Mouse (Mus musculus) cerebral cortex, adult 2 months (tissue): Measurements from ENCODE around the gene Fam124b.

ENCODE experiments used
- WGBS: fragments of 180-500 bp; shearing (Covaris S2); methylation state at CpG from one replicate; pipeline ENCODE4 v1.1.7; 2018; 5-methylcytosine and 5-hydroxymethylcytosine counted together

Gene Fam124b

GRCm38 (mm10) chr1:80218268-80218667 lies at the start of gene Fam124b:
TSS of gene Fam124b (minus strand) at chr1:80218473.
- WGBS = 73% methylated on average over 6 of the region's 6 CpGs

GRCm38 (mm10) chr1:80260443-80260842 lies 42.2 kb upstream of the Fam124b start:
- WGBS = 80% methylated on average over 1 of the region's 1 CpGs

GRCm38 (mm10) chr1:80258632-80259031 lies 40.4 kb upstream of the Fam124b start:
- WGBS = 68% methylated on average over 4 of the region's 4 CpGs

- 88% methylated on average over 5 of the region's 5 CpGs for WGBS
Measured at GRCm38 (mm10) chr1:80250247-80250646, 32.0 kb upstream of the Fam124b start.

- WGBS = 65% methylated on average over 3 of the region's 3 CpGs
Measured at GRCm38 (mm10) chr1:80244123-80244522, 25.9 kb upstream of the Fam124b start.

GRCm38 (mm10) chr1:80241579-80241978 lies 23.3 kb upstream of the Fam124b start:
- 98% methylated on average over 6 of the region's 6 CpGs for WGBS

GRCm38 (mm10) chr1:80240017-80240660 lies 21.9 kb upstream of the Fam124b start:
- 55% methylated on average over 12 of the region's 12 CpGs for WGBS

- WGBS = 81% methylated on average over 11 of the region's 11 CpGs
Measured at GRCm38 (mm10) chr1:80239481-80239880, 21.2 kb upstream of the Fam124b start.

- 55% methylated on average over 11 of the region's 11 CpGs for WGBS
Measured at GRCm38 (mm10) chr1:80236951-80237702, 18.9 kb upstream of the Fam124b start.

- WGBS = 8% methylated on average over 1 of the region's 1 CpGs
Measured at GRCm38 (mm10) chr1:80236126-80236525, 17.9 kb upstream of the Fam124b start.

GRCm38 (mm10) chr1:80230612-80231011 lies 12.3 kb upstream of the Fam124b start:
- WGBS = 81% methylated on average over 1 of the region's 1 CpGs

GRCm38 (mm10) chr1:80224839-80225412 lies 6.7 kb upstream of the Fam124b start:
- WGBS = 45% methylated on average over 3 of the region's 3 CpGs

GRCm38 (mm10) chr1:80221151-80221550 lies 2.9 kb upstream of the Fam124b start:
- 50% methylated on average over 4 of the region's 4 CpGs for WGBS

- WGBS = 77% methylated on average over 9 of the region's 9 CpGs
Measured at GRCm38 (mm10) chr1:80213826-80214225, 4.4 kb downstream of the Fam124b start.

GRCm38 (mm10) chr1:80213146-80213545 lies 5.1 kb downstream of the Fam124b start:
- 85% methylated on average over 10 of the region's 10 CpGs for WGBS

GRCm38 (mm10) chr1:80202314-80202713 lies 16.0 kb downstream of the Fam124b start:
- WGBS = 65% methylated on average over 3 of the region's 3 CpGs

GRCm38 (mm10) chr1:80192837-80193236 lies 25.4 kb downstream of the Fam124b start:
- 93% methylated on average over 8 of the region's 8 CpGs for WGBS

GRCm38 (mm10) chr1:80181414-80181805 lies 36.9 kb downstream of the Fam124b start:
- 50% methylated on average over 3 of the region's 3 CpGs for WGBS

- WGBS = 33% methylated on average over 13 of the region's 13 CpGs
Measured at GRCm38 (mm10) chr1:80180767-80181413, 37.4 kb downstream of the Fam124b start.

GRCm38 (mm10) chr1:80180128-80180527 lies 38.1 kb downstream of the Fam124b start:
- WGBS = 65% methylated on average over 7 of the region's 7 CpGs

GRCm38 (mm10) chr1:80177651-80178382 lies 40.5 kb downstream of the Fam124b start:
- 56% methylated on average over 11 of the region's 11 CpGs for WGBS

- WGBS = 89% methylated on average over 5 of the region's 5 CpGs
Measured at GRCm38 (mm10) chr1:80167706-80168105, 50.6 kb downstream of the Fam124b start.
